Mouse (Mus musculus) bone marrow, adult 2 months (tissue): ENCODE data around the gene Sh3glb1.

Source experiments
- CTCF ChIP-seq: fragments of 200-500 bp; IDR thresholded peaks from 2 replicates; pipeline ENCODE4 v1.5.1; 2011; ENCODE audit warnings: low read length, control low read depth; ENCODE audit not compliant: control insufficient read depth, insufficient read depth
- POLR2A ChIP-seq: fragments of 200-500 bp; IDR thresholded peaks from 2 replicates; pipeline ENCODE4 v1.6.1; 2011; ENCODE audit warnings: low read depth, mild to moderate bottlenecking, control low read depth, low read length, borderline replicate concordance; ENCODE audit not compliant: control insufficient read depth

- TF ChIP-seq CTCF, result no peak
- no peak for TF ChIP-seq POLR2A
These were observed 55.5 kb downstream of the Sh3glb1 start for GRCm38 (mm10) chr3:144664363-144665299.
